ENCODE assay signal across 13 mouse cellular contexts in the genomic region with DNA sequence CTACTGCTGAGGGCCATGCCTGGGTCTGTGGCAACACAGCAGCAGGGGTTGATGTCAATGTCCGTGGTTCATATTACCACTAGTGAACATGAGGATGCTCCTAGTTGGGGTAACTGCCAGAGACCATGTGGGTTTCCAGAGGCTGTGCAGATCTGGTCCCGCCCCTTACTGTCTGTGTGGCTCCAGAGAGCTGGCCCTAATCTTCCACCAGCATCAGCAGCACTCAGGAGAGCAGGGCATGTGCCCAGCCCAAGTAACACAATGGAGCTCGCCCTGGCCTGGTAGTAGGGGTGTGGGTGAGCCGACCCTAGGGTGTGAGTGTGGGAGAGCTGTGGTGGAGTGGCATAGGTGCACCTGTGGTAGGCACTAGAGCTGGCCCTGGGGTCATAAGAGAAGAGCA. TPM values are rescaled to one million over a fixed set of nuclear protein-coding genes. Genes with fewer than 3 reads are reported as not detected.
DNase-seq lines count a peak whose midpoint lies in the region; ATAC-seq lines count a peak whose summit lies in the region.
"Had no signal": no experiment of that assay in that cellular context is flagged by ENCODE, and none has a peak within 500 bp of the region (broad histone marks: within the 10 kb centered on the region; RNA-seq: fewer than 3 reads in every experiment).

No protein-coding gene starts in this region.

- peak; percentile 28 for DNase-seq in gastrocnemius, postnatal 25 days
- no peak for DNase-seq in gastrocnemius, postnatal 36 days
- no peak for DNase-seq in lung, postnatal 4 days
- DNase-seq in adipocyte (ENCODE audit: low spot score) = no peak
- DNase-seq: heart, postnatal 4 days; kidney, adult 18-20 months had no signal

- H3K4me1 ChIP-seq in lung, embryonic 15.5 days = no peaks in the 10 kb centered on the region
- no peaks in the 10 kb centered on the region for H3K4me1 ChIP-seq in midbrain, embryonic 13.5 days (replicated peaks)

- H3K36me3 ChIP-seq in lung, embryonic 15.5 days = no peaks in the 10 kb centered on the region
- H3K36me3 ChIP-seq in midbrain, embryonic 13.5 days = no peaks in the 10 kb centered on the region

- no peaks in the 10 kb centered on the region for H3K27me3 ChIP-seq in lung, embryonic 15.5 days
- no peaks in the 10 kb centered on the region for H3K27me3 ChIP-seq in midbrain, embryonic 13.5 days

- no peaks in the 10 kb centered on the region for H3K9me3 ChIP-seq in lung, embryonic 15.5 days
- H3K9me3 ChIP-seq in midbrain, embryonic 13.5 days = no peaks in the 10 kb centered on the region

- H3K27ac ChIP-seq in lung, embryonic 15.5 days = no peak overlapping the region
- no peak overlapping the region for H3K27ac ChIP-seq in midbrain, embryonic 13.5 days

- WGBS in lung, embryonic 15.5 days = 74% methylated on average over 4 of the region's 4 CpGs
- 77% methylated on average over 4 of the region's 4 CpGs for WGBS in midbrain, embryonic 13.5 days

- no peak overlapping the region for H3K4me2 ChIP-seq in lung, embryonic 15.5 days
- no peak overlapping the region for H3K4me2 ChIP-seq in midbrain, embryonic 13.5 days (replicated peaks)

- peak; percentile 35; the same call in 1 of the 2 replicates for ATAC-seq in lung, embryonic 15.5 days (ENCODE audit: borderline replicate concordance, extremely low read depth, low FRiP score, low TSS enrichment)
- ATAC-seq in erythroid progenitor cell, adult 5-6 weeks (replicated peaks; ENCODE audit: low FRiP score, poor library complexity, severe bottlenecking) = peak; percentile 70
- peak; percentile 87 for ATAC-seq in megakaryocyte progenitor cell, adult 5-6 weeks (replicated peaks; ENCODE audit: poor library complexity)
- no peak for ATAC-seq in midbrain, embryonic 13.5 days

- H3K9ac ChIP-seq in lung, embryonic 15.5 days = no peak overlapping the region
- H3K9ac ChIP-seq in midbrain, embryonic 13.5 days (replicated peaks) = no peak overlapping the region

- intact Hi-C loops in gastrocnemius, postnatal 36 days (cut with DNase I) = no loop called here

- no peak overlapping the region for H3K4me3 ChIP-seq in lung, embryonic 15.5 days
- no peak overlapping the region for H3K4me3 ChIP-seq in midbrain, embryonic 13.5 days (replicated peaks)
- H3K4me3 ChIP-seq: myocyte had no signal

RNA-seq across cellular contexts. Expression of a gene that starts 59.3 kb away (rescaled TPM):
- total RNA-seq in gastrocnemius, postnatal 25 days (2021) = 1 to 10 TPM; 3.2 to 6.9 TPM
- 1 to 10 TPM; 5.2 to 6.2 TPM for total RNA-seq in gastrocnemius, postnatal 36 days (2021)
- polyA plus RNA-seq in lung, embryonic 15.5 days (2015; fragmentation: Nextera tagmentation; extraction: Ambion mirVana) = 0.10 and 0.16 TPM in 2 replicates
- total RNA-seq in erythroid progenitor cell, adult 5-6 weeks (2015; ENCODE audit: low replicate concordance) = not detected in 2 replicates
- 0.13 TPM in 1 of 2 replicates, not detected in the other for total RNA-seq in erythroid progenitor cell, adult 5-6 weeks (2017; ENCODE audit: low replicate concordance)
- total RNA-seq in megakaryocyte progenitor cell, adult 5-6 weeks (2015) = not detected in 2 replicates
- not detected in 2 replicates for total RNA-seq in megakaryocyte progenitor cell, adult 5-6 weeks (2017)
- polyA plus RNA-seq in midbrain, embryonic 13.5 days (2015; fragmentation: Nextera tagmentation; extraction: Ambion mirVana) = 0.06 and 0.23 TPM in 2 replicates
- total RNA-seq: megakaryocyte, adult 5-6 weeks had no signal
- polyA plus RNA-seq: limb, embryonic 11.5 days; myocyte had no signal
